Mouse (Mus musculus): ENCODE data around the gene Nmnat2. TPM values are rescaled to one million over a fixed set of nuclear protein-coding genes. Genes with fewer than 3 reads are reported as not detected.

Gene Nmnat2
- polyA plus RNA-seq, 1 experiment from 2014 or later: 8.7 TPM

DNA sequence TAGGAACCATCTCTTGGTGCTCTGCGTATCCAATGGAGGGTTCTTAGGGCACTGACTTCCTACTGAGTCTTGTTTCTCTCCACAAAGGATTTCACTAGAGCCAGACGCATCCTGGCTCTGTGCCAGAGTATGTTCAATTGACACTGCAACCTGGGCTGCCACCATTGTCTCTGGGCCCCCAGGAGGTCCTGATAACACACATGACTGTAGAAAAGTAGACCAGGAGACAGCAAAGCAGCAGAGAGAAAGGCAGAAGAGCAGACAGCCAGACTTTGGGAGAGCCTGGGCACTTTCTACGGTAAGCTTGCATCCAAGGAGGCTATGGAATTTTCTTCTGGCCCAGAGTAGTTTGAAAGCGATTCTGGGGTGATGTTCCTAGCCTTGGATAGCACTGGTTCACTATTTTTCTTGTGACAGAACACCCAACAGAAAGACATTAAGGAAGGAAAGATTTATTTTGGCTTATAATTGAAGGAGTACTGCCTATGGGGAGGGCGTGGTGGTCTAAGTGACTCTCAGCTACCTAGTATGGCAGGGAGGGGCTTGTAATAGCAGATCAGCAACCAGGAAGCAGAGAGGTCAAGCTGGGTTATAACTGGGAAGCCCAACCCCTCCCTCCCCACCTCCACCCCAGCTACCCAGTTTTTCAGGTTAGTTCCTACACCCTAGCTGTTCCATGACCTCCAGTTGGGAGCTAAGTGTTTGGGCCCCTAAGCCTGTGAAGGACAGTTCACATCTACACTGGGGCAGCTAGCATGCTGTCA is 78.5 kb downstream of the Nmnat2 start:
- H3K36me3 ChIP-seq (replicated peaks): no peaks in the 10 kb centered on the region
- no peak for DNase-seq (ENCODE audit: extremely low spot score, low spot score)
- peak overlapping the region; percentile 46; the same call in 1 of the 2 replicates for H3K27ac ChIP-seq
- 66% methylated on average over 5 of the region's 5 CpGs for WGBS
- H3K4me1 ChIP-seq: peaks cover 47% of the 10 kb centered on the region
- no peaks in the 10 kb centered on the region for H3K27me3 ChIP-seq (ENCODE audit: poor library complexity, severe bottlenecking)
- H3K4me3 ChIP-seq: no peak overlapping the region
- no peaks in the 10 kb centered on the region for H3K9me3 ChIP-seq

DNA sequence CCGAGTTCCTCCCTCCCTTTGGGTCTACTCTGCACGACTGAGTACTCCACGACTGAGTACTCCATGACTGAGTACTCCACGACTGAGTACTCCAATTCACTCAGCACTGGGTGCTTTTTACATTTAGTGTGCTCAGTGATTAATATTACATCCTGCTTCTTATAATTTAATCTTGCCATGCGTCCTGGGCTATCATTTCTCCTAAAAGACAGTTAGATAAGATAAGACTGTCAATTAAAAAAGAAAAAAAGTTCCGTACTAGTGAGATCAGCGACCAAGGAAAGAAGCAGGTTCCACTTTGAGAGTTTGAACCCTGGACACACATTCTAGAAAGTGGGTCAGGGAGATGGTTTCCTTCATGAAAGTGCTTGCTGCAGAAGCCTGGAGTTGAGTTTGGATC is 79.3 kb downstream of the Nmnat2 start:
- 86% methylated on average over 7 of the region's 7 CpGs for WGBS
- H3K4me1 ChIP-seq: peaks cover 47% of the 10 kb centered on the region

DNA sequence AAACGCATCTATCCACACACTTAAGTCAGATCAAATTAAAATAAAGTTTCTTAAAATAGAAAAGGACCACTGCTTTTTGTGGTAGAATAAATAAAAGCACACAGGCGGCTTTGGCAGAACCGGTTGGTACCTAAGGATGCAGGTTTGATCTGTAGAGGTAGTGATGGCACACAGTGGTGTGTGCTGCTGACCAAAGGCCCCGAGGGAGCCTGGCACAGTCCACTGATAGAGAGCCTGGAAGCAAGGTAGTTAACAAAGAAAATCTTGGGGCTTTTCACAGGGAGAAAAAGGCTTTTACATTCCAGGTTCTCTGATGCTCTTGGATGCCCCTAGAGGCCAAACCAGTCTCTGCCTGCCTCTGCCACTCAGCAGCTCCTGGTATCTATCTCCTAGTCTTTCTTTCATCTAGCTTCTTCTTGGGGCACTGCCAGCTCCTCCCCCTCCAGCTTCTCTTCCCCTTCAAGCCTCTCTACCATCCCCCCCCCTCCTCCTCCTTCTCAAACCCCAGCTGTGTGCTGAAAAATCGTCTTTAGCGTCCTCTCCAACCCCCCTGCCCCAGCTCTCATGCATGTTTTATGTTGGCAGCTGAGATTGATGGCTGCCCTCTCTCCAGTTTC is 80.6 kb downstream of the Nmnat2 start:
- H3K27ac ChIP-seq: peak overlapping the region; percentile 79
- DNase-seq (ENCODE audit: extremely low spot score, low spot score): peak; percentile 63
- no peaks in the 10 kb centered on the region for H3K9me3 ChIP-seq
- no peaks in the 10 kb centered on the region for H3K36me3 ChIP-seq (replicated peaks)
- H3K4me3 ChIP-seq: no peak overlapping the region
- peaks cover 56% of the 10 kb centered on the region for H3K4me1 ChIP-seq
- H3K27me3 ChIP-seq (ENCODE audit: poor library complexity, severe bottlenecking): peaks cover under 1% of the 10 kb centered on the region; the same call in 1 of the 2 replicates
- 38% methylated on average over 6 of the region's 6 CpGs for WGBS

More for the DNA sequence above, 79.3 kb downstream of the Nmnat2 start:
- Histone ChIP-seq H3K9me3 (no peaks in the 10 kb centered on the region), H3K27ac (no peak overlapping the region), H3K4me3 (no peak overlapping the region), H3K27me3 (ENCODE audit: poor library complexity, severe bottlenecking) (no peaks in the 10 kb centered on the region), H3K36me3 (replicated peaks) (no peaks in the 10 kb centered on the region)
- no peak for DNase-seq (ENCODE audit: extremely low spot score, low spot score)

DNA sequence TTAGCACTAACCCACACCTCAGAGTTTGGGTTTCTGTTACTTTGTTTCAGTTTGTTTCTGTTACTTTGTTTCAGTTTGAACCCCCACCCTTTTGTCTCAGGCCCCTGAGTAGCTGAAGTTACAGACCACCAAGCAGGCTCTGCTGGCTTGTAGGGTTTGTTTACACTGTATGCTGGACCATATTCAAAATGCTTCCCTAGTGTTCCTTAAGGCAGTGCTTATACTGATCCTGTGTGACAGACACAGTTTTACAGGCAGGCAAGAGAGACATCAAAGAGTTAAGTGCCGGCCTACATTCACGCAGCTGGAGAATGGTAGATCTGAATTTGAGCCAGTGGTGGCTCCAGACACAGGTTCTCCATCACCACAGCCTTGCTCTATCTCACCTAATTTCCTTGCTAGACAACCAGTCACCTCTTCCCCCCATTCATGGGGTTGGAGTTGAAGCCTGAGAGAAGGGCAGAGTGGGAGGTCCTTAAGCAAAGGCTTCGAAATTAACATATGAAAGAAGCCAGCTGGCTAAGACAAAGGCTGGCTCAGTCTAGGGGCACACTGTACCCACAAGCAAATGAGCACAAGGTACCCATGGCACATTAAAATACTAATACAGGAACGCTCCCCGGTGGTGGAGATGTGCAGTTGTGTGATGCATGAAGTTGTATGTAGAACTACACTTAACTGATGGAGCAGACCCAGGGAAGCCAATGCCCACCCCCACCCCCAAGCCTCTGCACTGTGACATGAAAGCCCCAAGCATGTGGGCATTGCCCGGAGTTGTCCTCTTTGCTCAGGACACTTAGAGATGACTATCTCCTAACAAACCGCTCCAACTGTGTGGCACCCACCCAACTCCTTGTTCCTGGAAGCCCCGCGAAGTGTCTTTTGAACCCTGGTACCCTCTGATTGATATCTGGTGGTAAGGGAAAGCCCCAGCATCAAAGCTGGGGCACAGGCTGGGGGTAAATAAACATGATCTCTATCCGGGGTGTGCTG is 82.9 kb downstream of the Nmnat2 start:
- H3K4me1 ChIP-seq: peaks cover 46% of the 10 kb centered on the region
- H3K9me3 ChIP-seq: no peaks in the 10 kb centered on the region
- peaks cover 11% of the 10 kb centered on the region for H3K27me3 ChIP-seq (ENCODE audit: poor library complexity, severe bottlenecking)
- peak overlapping the region; percentile 44; the same call in 1 of the 2 replicates for H3K27ac ChIP-seq
- 75% methylated on average over 10 of the region's 10 CpGs for WGBS
- DNase-seq (ENCODE audit: extremely low spot score, low spot score): no peak
- H3K4me3 ChIP-seq: no peak overlapping the region
- H3K36me3 ChIP-seq (replicated peaks): no peaks in the 10 kb centered on the region

DNA sequence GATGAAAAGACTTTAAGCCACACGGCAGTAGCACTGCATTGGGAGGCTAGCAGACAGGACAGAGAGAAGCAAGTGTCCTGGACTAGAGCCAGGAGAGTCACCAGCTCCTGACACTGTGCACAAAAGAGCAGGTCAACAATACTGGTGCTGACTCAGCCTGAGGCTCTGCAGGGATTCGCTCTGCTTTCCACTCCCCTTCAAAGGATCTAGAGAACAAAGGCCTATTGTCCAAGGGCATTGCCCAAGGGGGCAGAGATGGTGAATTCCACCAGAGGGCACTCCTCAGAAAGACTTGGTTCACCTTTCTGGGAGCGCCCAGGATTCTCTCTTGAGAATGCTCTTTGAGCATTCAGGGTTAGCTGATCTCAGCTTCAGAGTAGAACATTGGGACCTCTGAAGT is 85.3 kb downstream of the Nmnat2 start:
- peak overlapping the region; percentile 13; the same call in 1 of the 2 replicates for H3K27ac ChIP-seq
- no peaks in the 10 kb centered on the region for H3K9me3 ChIP-seq
- H3K27me3 ChIP-seq (ENCODE audit: poor library complexity, severe bottlenecking): peaks cover 35% of the 10 kb centered on the region
- no peak overlapping the region for H3K4me3 ChIP-seq
- H3K4me1 ChIP-seq: peaks cover 45% of the 10 kb centered on the region
- H3K36me3 ChIP-seq (replicated peaks): no peaks in the 10 kb centered on the region
- DNase-seq (ENCODE audit: extremely low spot score, low spot score): no peak
- 13% methylated on average over 3 of the region's 3 CpGs for WGBS

DNA sequence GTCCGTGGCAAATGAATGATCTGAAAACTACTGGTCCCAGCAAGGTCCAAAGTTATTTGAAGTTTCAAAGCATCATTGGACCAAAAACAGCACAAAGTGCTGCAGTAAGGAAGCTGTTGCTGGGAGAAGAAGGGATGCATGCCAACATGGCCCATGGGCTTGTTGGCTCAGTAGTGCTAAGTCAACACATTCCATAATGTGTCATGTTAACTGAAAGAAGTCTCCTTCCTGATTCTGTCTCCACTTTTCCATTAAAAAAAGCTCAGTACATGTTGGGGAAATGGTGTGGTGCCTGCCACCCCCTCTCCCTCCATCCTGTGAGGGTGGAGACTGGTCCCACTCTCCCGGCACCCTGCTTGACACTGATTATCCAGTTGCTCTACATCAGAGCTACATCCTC is 86.3 kb downstream of the Nmnat2 start:
- Histone ChIP-seq H3K9me3 (no peaks in the 10 kb centered on the region), H3K4me3 (no peak overlapping the region), H3K27ac (no peak overlapping the region), H3K36me3 (replicated peaks) (no peaks in the 10 kb centered on the region), H3K4me1 (peaks cover 36% of the 10 kb centered on the region), H3K27me3 (ENCODE audit: poor library complexity, severe bottlenecking) (peaks cover 45% of the 10 kb centered on the region)
- WGBS: 82% methylated on average over 2 of the region's 2 CpGs
- no peak for DNase-seq (ENCODE audit: extremely low spot score, low spot score)

DNA sequence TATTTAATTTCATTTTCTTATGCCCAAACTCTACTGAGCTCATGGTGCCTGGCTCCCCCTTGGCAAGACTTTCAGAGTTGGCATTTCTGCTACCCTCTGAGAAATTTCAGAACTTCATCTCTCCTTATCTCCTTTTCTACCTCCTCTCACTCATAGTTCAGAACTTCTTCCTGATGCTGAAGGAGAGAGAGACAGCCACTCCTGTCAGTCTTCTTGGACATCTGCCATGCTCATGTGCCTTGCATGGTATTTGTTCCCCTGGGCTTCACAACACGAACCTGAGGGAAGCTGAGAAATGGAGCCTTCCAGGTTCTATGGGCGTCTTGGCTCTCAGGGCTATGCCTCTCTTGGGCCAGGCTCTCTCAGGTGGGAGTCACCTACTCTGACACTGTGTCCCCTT is 87.5 kb downstream of the Nmnat2 start:
- WGBS: 88% methylated on average over 2 of the region's 2 CpGs

DNA sequence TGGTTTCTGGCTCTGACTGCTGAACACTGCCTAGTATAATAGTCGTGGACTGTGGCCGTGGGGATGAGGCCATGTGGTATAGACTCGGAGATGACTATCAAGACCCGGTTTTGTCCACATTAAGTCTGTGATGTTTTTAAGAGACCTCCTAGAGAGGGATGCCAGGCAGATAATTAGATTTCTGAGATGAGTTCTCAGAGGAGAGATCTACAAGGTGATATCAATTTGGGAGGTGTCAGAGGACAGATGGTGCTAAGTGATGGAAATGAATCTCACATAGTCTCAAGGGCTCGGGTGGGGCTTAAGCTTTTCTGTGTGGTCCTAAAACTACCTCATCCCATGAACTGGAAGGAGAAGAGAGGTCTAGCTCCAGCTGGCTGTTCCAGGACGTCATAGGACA is 88.5 kb downstream of the Nmnat2 start:
- Histone ChIP-seq H3K27me3 (ENCODE audit: poor library complexity, severe bottlenecking) (peaks cover 68% of the 10 kb centered on the region), H3K4me1 (peaks cover 33% of the 10 kb centered on the region), H3K27ac (no peak overlapping the region), H3K4me3 (no peak overlapping the region), H3K9me3 (no peaks in the 10 kb centered on the region), H3K36me3 (replicated peaks) (no peaks in the 10 kb centered on the region)
- 56% methylated on average over 6 of the region's 6 CpGs for WGBS
- DNase-seq (ENCODE audit: extremely low spot score, low spot score): no peak

More for the DNA sequence above, 87.5 kb downstream of the Nmnat2 start:
- no peaks in the 10 kb centered on the region for H3K36me3 ChIP-seq (replicated peaks)
- no peak overlapping the region for H3K4me3 ChIP-seq
- H3K27me3 ChIP-seq (ENCODE audit: poor library complexity, severe bottlenecking): peaks cover 58% of the 10 kb centered on the region
- peaks cover 34% of the 10 kb centered on the region for H3K4me1 ChIP-seq
- no peaks in the 10 kb centered on the region for H3K9me3 ChIP-seq
- no peak for DNase-seq (ENCODE audit: extremely low spot score, low spot score)
- H3K27ac ChIP-seq: no peak overlapping the region

DNA sequence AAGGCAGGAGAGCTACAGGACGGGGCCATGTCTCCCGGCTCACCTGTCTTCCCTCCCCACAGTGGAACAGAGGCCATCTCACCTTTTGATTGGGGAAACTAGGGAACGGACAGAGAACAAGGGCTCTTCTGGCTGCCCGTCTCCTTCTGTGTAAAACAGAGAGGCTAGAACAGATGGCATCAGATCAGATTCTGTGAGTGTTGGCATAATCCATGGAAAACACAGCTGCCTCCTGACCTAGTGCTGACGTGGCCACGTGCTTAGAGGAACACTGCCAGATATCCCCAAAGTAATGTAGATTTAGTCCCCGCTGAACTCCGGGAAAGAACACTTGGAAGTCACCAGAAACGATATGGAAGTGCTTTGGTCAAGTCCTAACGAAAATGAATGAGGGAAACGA is 90.6 kb downstream of the Nmnat2 start:
- Histone ChIP-seq H3K9me3 (no peaks in the 10 kb centered on the region), H3K4me3 (no peak overlapping the region), H3K4me1 (peaks cover 38% of the 10 kb centered on the region), H3K36me3 (replicated peaks) (no peaks in the 10 kb centered on the region), H3K27me3 (ENCODE audit: poor library complexity, severe bottlenecking) (peaks cover 82% of the 10 kb centered on the region), H3K27ac (no peak overlapping the region)
- DNase-seq (ENCODE audit: extremely low spot score, low spot score): no peak
- WGBS: 81% methylated on average over 11 of the region's 11 CpGs

DNA sequence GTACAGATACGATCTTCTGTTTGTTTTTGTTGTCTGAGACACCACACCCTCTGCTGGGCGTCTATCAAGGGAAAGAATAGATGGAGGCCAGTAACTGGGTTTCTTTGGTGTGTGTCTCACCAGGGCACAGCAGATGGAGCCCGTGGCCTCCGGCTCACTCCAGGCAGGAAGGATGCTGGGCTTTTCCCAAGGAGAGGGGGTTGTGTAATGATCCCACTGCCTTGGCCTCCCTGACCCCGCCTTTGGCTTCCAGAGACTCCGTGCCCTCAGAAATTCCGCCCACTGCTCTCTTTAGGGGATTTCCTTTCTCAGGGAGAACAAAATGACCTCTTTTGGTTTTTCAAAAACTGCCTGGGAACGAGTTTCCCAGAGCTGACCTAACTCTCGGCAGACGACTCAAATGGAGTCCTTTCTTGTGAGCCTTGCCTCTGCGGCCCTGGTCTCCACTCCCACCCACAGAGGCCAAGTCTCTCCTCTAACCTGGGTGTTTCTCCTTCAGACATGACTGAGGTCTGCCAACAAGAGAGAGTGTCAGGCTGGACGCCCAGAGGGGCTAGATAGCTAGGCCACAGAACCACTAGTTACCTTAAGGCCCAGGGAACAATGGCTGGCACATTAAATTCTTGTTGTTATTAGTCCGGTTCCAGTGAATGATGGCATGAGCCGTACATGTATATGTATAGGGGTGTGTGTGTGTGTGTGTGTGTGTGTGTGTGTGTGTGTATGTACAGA is 93.5 kb downstream of the Nmnat2 start:
- Histone ChIP-seq H3K27ac (peak overlapping the region; percentile 77), H3K4me3 (no peak overlapping the region), H3K27me3 (ENCODE audit: poor library complexity, severe bottlenecking) (peaks cover 94% of the 10 kb centered on the region), H3K9me3 (no peaks in the 10 kb centered on the region), H3K36me3 (replicated peaks) (no peaks in the 10 kb centered on the region), H3K4me1 (peaks cover 43% of the 10 kb centered on the region)
- 17% methylated on average over 14 of the region's 14 CpGs for WGBS
- peak; percentile 57 for DNase-seq (ENCODE audit: extremely low spot score, low spot score)

DNA sequence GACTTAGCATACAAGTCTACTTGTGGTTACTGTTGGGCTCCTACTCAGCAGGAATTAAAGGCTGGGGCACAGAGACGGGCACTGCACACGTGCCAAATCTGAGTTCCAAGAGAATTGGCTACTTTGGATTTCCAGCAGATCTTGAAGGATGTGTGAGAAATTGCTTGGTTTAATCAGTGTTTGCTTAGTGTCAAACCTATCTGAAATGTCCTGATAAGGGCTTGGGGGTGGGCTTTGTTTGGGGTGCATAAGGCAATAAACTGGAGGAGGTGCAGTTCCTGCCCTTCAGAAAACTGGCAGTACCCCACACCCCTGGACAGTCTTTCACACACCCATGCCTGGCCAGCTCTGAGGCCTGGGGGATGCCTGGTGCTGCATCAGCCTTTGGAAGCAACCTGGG is 94.7 kb downstream of the Nmnat2 start:
- H3K36me3 ChIP-seq (replicated peaks): no peaks in the 10 kb centered on the region
- peaks cover 50% of the 10 kb centered on the region for H3K4me1 ChIP-seq
- H3K27me3 ChIP-seq (ENCODE audit: poor library complexity, severe bottlenecking): peaks cover 89% of the 10 kb centered on the region
- no peak for DNase-seq (ENCODE audit: extremely low spot score, low spot score)
- 73% methylated on average over 2 of the region's 2 CpGs for WGBS
- peak overlapping the region; percentile 59 for H3K27ac ChIP-seq
- H3K9me3 ChIP-seq: no peaks in the 10 kb centered on the region
- no peak overlapping the region for H3K4me3 ChIP-seq

DNA sequence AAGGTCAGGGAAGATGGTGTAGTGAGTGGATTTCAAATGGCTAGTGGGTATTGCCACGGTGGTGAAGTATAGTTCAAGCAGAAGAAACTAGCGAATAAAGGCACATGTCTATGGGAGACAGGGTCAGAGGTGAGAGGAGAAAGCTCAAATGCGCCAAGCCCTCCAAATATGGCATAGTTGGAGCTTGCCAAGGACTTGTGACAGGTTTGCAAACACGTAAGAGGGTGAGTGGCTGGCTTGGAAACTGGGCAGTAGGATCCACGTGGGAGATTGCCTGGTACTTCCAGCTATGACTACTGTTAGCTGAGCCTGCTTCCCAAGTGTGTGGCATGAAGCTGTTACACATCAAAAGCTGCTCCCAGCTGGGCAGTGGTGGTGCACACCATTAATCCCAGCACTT is 96.7 kb downstream of the Nmnat2 start:
- no peak for DNase-seq (ENCODE audit: extremely low spot score, low spot score)
- peaks cover 89% of the 10 kb centered on the region for H3K27me3 ChIP-seq (ENCODE audit: poor library complexity, severe bottlenecking)
- H3K27ac ChIP-seq: no peak overlapping the region
- WGBS: 82% methylated on average over 5 of the region's 5 CpGs
- H3K36me3 ChIP-seq (replicated peaks): no peaks in the 10 kb centered on the region
- H3K9me3 ChIP-seq: no peaks in the 10 kb centered on the region
- H3K4me3 ChIP-seq: no peak overlapping the region
- peaks cover 57% of the 10 kb centered on the region for H3K4me1 ChIP-seq

Data from forebrain, embryonic 10.5 days (tissue).